In the genomic region with DNA sequence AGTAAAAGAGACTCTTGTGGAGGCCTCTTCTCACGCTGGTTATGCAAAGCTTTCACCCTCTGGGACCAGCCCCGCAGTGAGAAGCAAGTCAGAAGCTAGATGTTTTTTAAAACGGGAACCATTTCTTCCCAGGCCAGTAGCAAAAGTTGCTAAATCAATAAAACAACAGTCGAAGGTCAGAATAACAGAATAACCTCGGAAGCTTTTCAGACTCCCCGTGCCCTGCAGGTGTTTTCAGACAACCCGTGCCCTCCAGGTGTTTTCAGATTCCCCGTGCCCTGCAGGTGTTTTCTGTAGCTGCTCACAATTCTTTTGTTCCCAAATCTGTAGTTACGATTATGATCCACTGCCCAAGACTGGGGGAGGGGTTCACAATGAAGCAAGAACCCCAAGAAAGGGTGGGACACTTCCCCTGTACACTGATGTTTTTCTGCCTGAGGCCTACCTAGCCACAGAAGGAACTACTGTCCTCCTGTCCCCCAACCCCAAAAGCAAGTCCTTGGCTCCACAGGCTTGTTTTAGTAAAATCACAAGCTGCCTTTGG, we compare ENCODE assay signal across 1 mouse cellular context.
TF ChIP-seq lines count a peak whose summit lies in the region.

No protein-coding gene starts in this region.

TF ChIP-seq in MEL, 35 proteins besides CTCF, POLR2A, EP300 and RAD21:
- TF ChIP-seq USF1 (IDR thresholded peaks at IDR 0.05; ENCODE audit: low read depth, low read length) (no peak), HCFC1 (IDR thresholded peaks at IDR 0.05; ENCODE audit: low read depth, low read length) (no peak), BHLHE40 (IDR thresholded peaks at IDR 0.05; ENCODE audit: borderline replicate concordance, low read depth, low read length) (no peak), MXI1 (IDR thresholded peaks at IDR 0.05; ENCODE audit: low read depth, low read length) (peak; percentile 3; the same call in 1 of the 2 replicates), ZMIZ1 (IDR thresholded peaks at IDR 0.05; ENCODE audit: low read depth, low read length) (no peak), GABPA (IDR thresholded peaks at IDR 0.05; ENCODE audit: low read depth, low read length) (no peak)
